Mouse (Mus musculus): ENCODE measurements around the gene Atoh8.
A peak's percentile ranks its signal among the peaks of the same experiment; 100 is the strongest.

Gene Atoh8

GRCm38 (mm10) chr6:72196660-72197059 is 38.7 kb downstream of the Atoh8 start:
- DNase-seq (ENCODE audit: low read depth, low spot score) = no peak

GRCm38 (mm10) chr6:72190577-72190976 is 44.8 kb downstream of the Atoh8 start:
- no peak for DNase-seq (ENCODE audit: low read depth, low spot score)

GRCm38 (mm10) chr6:72190120-72190519 is 45.3 kb downstream of the Atoh8 start:
- no peak for DNase-seq (ENCODE audit: low read depth, low spot score)

- no peak for DNase-seq (ENCODE audit: low read depth, low spot score)
These were observed 46.1 kb downstream of the Atoh8 start for GRCm38 (mm10) chr6:72189061-72189863.

GRCm38 (mm10) chr6:72186809-72187208 is 48.6 kb downstream of the Atoh8 start:
- DNase-seq (ENCODE audit: low read depth, low spot score) = no peak

GRCm38 (mm10) chr6:72185893-72186490 is 49.4 kb downstream of the Atoh8 start:
- peak; percentile 49 for DNase-seq (ENCODE audit: low read depth, low spot score)

- DNase-seq (ENCODE audit: low read depth, low spot score) = no peak
These were observed 50.8 kb downstream of the Atoh8 start for GRCm38 (mm10) chr6:72184576-72184975.

GRCm38 (mm10) chr6:72179562-72180502 is 55.5 kb downstream of the Atoh8 start:
- no peak for DNase-seq (ENCODE audit: low read depth, low spot score)

GRCm38 (mm10) chr6:72179006-72179405 is 56.4 kb downstream of the Atoh8 start:
- DNase-seq (ENCODE audit: low read depth, low spot score) = no peak

- DNase-seq (ENCODE audit: low read depth, low spot score) = no peak
These were observed 58.0 kb downstream of the Atoh8 start for GRCm38 (mm10) chr6:72177417-72177816.

GRCm38 (mm10) chr6:72176004-72176403 is 59.4 kb downstream of the Atoh8 start:
- DNase-seq (ENCODE audit: low read depth, low spot score) = no peak

GRCm38 (mm10) chr6:72175419-72175818 is 60.0 kb downstream of the Atoh8 start:
- no peak for DNase-seq (ENCODE audit: low read depth, low spot score)

GRCm38 (mm10) chr6:72173350-72173749 is 62.0 kb downstream of the Atoh8 start:
- no peak for DNase-seq (ENCODE audit: low read depth, low spot score)

GRCm38 (mm10) chr6:72171391-72171790 is 64.0 kb downstream of the Atoh8 start:
- no peak for DNase-seq (ENCODE audit: low read depth, low spot score)

GRCm38 (mm10) chr6:72165907-72166306 is 69.5 kb downstream of the Atoh8 start:
- DNase-seq (ENCODE audit: low read depth, low spot score) = no peak

- peak; percentile 71 for DNase-seq (ENCODE audit: low read depth, low spot score)
These were observed 70.8 kb downstream of the Atoh8 start for GRCm38 (mm10) chr6:72164321-72165275.

GRCm38 (mm10) chr6:72162155-72162890 is 73.1 kb downstream of the Atoh8 start:
- DNase-seq (ENCODE audit: low read depth, low spot score) = no peak

- DNase-seq (ENCODE audit: low read depth, low spot score) = no peak
These were observed 73.6 kb downstream of the Atoh8 start for GRCm38 (mm10) chr6:72161751-72162150.

- no peak for DNase-seq (ENCODE audit: low read depth, low spot score)
These were observed 74.4 kb downstream of the Atoh8 start for GRCm38 (mm10) chr6:72160991-72161390.

GRCm38 (mm10) chr6:72159861-72160395 is 75.4 kb downstream of the Atoh8 start:
- no peak for DNase-seq (ENCODE audit: low read depth, low spot score)
